Mouse (Mus musculus) kidney, embryonic 14.5 days (tissue): ENCODE measurements around the gene Usp7. TPM values are rescaled to one million over a fixed set of nuclear protein-coding genes. Genes with fewer than 3 reads are reported as not detected.

Experiments
- ATAC-seq: fragments of 200-750 bp; cut with Nextera tagmentation; 2 replicates; pipeline ENCODE4 v1.8.0; 2017; ENCODE audit warnings: moderate number of reproducible peaks, mild to moderate bottlenecking, moderate TSS enrichment, moderate library complexity; ENCODE audit not compliant: low FRiP score, low TSS enrichment
- H3K27ac ChIP-seq: fragments of 300-500 bp; sonication (generic); 2 replicates; pipeline ENCODE4 v1.5.1; 2014; ENCODE audit warnings: low read depth, mild to moderate bottlenecking, low read length, moderate library complexity, mixed read lengths
- H3K27me3 ChIP-seq: fragments of 300-500 bp; sonication (generic); 2 replicates; pipeline ENCODE4 v1.6.1; 2014; ENCODE audit warnings: mild to moderate bottlenecking, low read length; ENCODE audit not compliant: control insufficient read depth, insufficient read depth
- H3K36me3 ChIP-seq: fragments of 300-500 bp; sonication (generic); 2 replicates; pipeline ENCODE4 v1.6.1; 2014; ENCODE audit warnings: low read length, mixed read lengths; ENCODE audit not compliant: control insufficient read depth, insufficient read depth
- H3K4me1 ChIP-seq: fragments of 300-500 bp; sonication (generic); 2 replicates; pipeline ENCODE4 v1.6.1; 2014; ENCODE audit warnings: low read length, mixed read lengths; ENCODE audit not compliant: control insufficient read depth, insufficient read depth
- H3K4me2 ChIP-seq: fragments of 300-500 bp; sonication (generic); replicated peaks from 2 replicates; pipeline ENCODE4 v1.6.1; 2014; ENCODE audit warnings: low read depth, mild to moderate bottlenecking, low read length
- H3K4me3 ChIP-seq: fragments of 300-500 bp; sonication (generic); 2 replicates; pipeline ENCODE4 v1.5.1; 2014; ENCODE audit warnings: mild to moderate bottlenecking, low read length
- H3K9ac ChIP-seq: fragments of 300-500 bp; sonication (generic); 2 replicates; pipeline ENCODE4 v1.6.1; 2014; ENCODE audit warnings: low read depth, mild to moderate bottlenecking, low read length, moderate library complexity
- H3K9me3 ChIP-seq: fragments of 300-500 bp; sonication (generic); 2 replicates; pipeline ENCODE4 v1.6.1; 2016; ENCODE audit warnings: low read length; ENCODE audit not compliant: control insufficient read depth
- WGBS: fragments of 180-500 bp; shearing (Covaris S2); extraction: QIAGEN DNeasy Blood & Tissue Kit; methylation state at CpG from one replicate; pipeline ENCODE4 v1.1.7; 2014; 5-methylcytosine and 5-hydroxymethylcytosine counted together
- polyA plus RNA-seq: library from polyadenylated mRNA; unstranded; fragments of >200 nt; fragmentation: Nextera tagmentation; extraction: Ambion mirVana; gene quantifications from 2 replicates; pipeline ENCODE4 v1.2.1, GENCODE M21; 2014

Usp7 gene
- polyA plus RNA-seq, 1 experiment from 2014 or later = 61.4 TPM

DNA sequence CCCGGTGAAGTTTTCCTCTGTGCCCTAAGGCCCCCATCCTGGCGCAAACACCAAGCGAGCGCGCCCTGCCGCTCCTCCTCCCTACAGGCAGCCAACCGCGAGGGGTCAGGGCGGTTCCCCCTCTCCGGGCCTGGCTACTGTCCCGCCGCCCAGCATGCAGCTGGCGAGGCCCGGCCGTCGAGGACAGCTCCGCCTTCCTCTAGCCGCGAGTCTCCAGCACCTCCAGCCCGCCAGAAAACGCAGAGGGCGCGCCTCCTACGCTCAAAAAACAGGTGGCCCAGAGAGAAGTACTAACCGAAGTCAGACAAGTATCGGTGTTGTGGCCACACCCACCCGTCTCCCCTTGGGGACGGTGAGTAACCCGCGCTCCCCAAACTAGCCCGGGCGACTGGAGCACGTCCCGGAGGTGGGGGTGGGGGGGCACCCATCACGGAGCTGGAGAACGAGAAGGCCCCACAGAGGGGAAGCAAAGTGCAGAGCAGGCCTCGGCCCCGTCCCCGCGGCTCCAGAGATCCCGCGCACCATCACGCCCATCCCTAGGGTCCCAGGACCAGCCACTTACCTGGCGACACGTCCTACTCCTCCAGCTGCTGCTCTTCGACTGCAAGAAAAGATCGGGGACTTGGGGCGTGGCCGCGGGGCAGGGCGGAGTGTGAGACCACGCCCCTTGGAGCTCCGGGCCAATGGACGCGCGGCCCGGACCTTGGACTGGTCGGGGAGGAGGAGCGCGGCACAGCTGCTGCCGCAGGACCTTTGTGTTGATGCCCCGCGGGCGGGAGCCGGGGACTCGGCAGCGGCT is 120.4 kb downstream of the Usp7 start, which contains the start of gene Carhsp1:
Carhsp1 (minus strand) TSS at position 605 of the 799 bp plus-strand sequence.
- peak; percentile 92 for ATAC-seq
- WGBS = under 1% methylated on average over 67 of the region's 67 CpGs
- peak within 1 kb of the TSS; percentile 81 for H3K4me2 ChIP-seq

DNA sequence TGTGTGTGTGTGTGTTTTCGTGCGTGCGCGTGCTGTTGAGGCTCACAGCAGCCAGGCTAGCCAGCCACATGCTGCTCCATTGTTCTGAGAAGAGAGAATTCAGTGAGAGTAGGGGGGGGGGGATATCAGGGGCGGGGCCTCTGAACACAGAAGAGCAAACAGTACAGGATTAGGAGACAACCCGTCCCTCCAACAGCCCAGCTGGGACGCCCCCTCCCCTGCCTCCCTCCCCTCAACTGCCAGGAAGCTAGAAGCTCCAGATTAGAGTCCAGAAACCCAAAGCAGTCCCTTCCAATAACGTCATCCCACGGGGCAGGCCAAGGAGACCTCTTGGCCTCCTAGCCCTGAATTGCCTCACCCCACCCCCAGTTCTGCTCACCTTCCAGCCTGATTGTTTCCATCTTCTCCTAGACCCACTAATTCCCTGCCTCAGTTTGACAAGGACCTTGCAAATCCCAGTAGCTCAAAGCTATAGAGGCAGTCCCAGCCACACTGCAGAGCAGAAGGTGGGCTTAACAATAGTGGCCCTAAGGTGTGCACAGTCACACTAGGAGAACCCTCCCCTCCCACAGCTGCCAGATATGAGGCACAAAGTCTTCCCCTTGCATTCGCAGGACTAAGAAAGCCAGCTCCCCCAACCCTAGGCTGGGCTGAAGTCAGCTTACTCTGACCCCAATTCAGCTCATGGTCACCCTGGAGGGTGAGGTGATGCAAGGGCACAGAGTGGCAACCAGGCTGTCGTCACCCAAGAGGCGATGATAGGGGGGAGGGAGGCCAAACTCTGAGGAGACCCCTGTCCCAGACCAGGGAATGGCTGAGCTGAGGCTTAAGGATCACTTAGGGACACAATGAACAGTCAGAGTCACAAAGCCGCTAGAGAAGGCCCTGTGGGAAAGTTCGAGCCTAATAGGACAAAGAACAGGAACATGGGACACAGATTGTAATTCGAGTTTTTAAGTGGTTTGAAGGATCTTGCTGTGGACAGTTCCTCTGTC is 121.8 kb downstream of the Usp7 start:
- Histone ChIP-seq H3K4me2 (peak overlapping the region; percentile 81), H3K36me3 (no peaks in the 10 kb centered on the region; the same call in 1 of the 2 replicates), H3K27ac (0 out of 2 replicates have a peak overlapping the region, but pooled peaks have one; percentile 73), H3K9ac (peak overlapping the region; percentile 59), H3K9me3 (no peaks in the 10 kb centered on the region), H3K4me3 (peak overlapping the region; percentile 63), H3K27me3 (no peaks in the 10 kb centered on the region), H3K4me1 (peaks cover 29% of the 10 kb centered on the region)
- 16% methylated on average over 14 of the region's 15 CpGs for WGBS
- no peak for ATAC-seq

More for the DNA sequence above, 120.4 kb downstream of the Usp7 start, which contains the start of gene Carhsp1:
- Histone ChIP-seq H3K27me3 (no peaks in the 10 kb centered on the region), H3K4me3 (peak within 1 kb of the TSS; percentile 63), H3K36me3 (no peaks in the 10 kb centered on the region; the same call in 1 of the 2 replicates), H3K4me1 (peaks cover 29% of the 10 kb centered on the region), H3K9ac (peak within 1 kb of the TSS; percentile 59), H3K27ac (peak within 1 kb of the TSS; percentile 73), H3K9me3 (no peaks in the 10 kb centered on the region)

DNA sequence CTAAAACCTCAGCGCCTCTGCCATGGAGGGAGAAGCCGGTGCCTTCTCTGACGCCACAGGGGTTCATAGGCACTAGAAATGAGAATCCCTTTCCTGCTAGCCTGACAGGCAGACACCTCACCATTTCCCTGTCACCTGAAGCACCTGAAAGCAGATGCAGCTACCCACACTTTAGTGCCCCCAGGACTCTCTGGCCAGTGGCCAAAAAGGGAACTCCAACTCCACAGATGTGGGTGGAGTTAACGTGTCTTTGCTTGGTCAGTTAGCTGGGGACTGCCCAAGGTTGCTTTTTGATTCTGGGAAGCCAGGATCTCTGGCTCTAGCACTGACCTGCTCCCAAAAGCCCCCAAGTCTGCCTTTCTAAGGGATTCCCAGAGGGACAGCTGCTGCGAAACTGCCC is 122.7 kb downstream of the Usp7 start:
- H3K36me3 ChIP-seq = no peaks in the 10 kb centered on the region; the same call in 1 of the 2 replicates
- H3K27ac ChIP-seq = peak overlapping the region; percentile 11; the same call in 1 of the 2 replicates
- H3K4me3 ChIP-seq = no peak overlapping the region; the same call in 1 of the 2 replicates
- H3K27me3 ChIP-seq = no peaks in the 10 kb centered on the region
- H3K4me1 ChIP-seq = peaks cover 29% of the 10 kb centered on the region
- H3K9me3 ChIP-seq = no peaks in the 10 kb centered on the region
- WGBS = 65% methylated on average over 5 of the region's 5 CpGs
- no peak for ATAC-seq
- peak overlapping the region; percentile 34; the same call in 1 of the 2 replicates for H3K9ac ChIP-seq
- H3K4me2 ChIP-seq = peak overlapping the region; percentile 81; the same call in 1 of the 2 replicates

DNA sequence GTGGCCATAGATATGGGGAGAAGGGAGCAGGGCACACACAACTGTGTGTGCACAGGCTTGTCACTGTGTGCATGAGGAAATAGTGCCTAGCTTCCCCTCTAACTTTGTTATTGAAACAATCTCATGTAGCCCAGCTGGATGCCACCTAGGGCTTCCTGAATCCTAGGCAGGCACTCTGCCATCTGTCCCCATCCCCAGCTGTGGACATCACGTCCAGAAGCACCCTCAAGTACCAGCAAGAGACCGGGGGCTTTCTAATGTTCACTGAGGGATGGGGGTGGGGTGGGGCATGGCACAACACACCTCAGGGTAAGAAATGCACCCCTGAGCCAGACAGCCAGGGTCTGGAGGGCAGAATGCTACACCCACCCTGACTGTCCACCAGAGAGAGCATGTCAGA is 123.7 kb downstream of the Usp7 start:
- Histone ChIP-seq H3K4me3 (no peak overlapping the region), H3K27ac (no peak overlapping the region), H3K36me3 (peaks cover under 1% of the 10 kb centered on the region; the same call in 1 of the 2 replicates), H3K4me1 (peaks cover 29% of the 10 kb centered on the region), H3K4me2 (no peak overlapping the region), H3K9ac (no peak overlapping the region), H3K9me3 (no peaks in the 10 kb centered on the region), H3K27me3 (no peaks in the 10 kb centered on the region)
- 89% methylated on average over 2 of the region's 2 CpGs for WGBS
- ATAC-seq = no peak

DNA sequence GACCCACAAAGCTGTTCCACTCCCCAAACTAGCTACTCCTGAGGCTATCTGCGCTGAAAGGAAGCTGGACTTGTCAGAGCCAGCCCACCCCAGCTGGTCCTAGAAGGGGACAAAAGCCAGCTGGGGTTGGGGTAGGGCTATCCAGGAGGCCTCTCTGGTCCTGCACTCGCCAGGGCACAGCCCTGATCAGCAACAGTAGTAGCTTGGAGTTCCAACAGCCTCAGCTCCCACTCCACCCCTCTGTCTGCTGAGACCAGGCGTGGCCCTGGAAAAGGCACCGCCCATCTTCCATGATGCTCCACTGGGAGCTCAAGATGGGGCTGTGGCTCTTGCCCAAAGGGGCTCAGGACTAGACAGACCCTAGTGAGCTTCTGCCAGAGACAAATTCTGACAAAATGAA is 124.3 kb downstream of the Usp7 start:
- 73% methylated on average over 4 of the region's 4 CpGs for WGBS
- no peak overlapping the region for H3K4me3 ChIP-seq
- no peak overlapping the region for H3K4me2 ChIP-seq
- H3K27ac ChIP-seq = no peak overlapping the region
- H3K9me3 ChIP-seq = no peaks in the 10 kb centered on the region
- ATAC-seq = no peak
- H3K36me3 ChIP-seq = peaks cover 4% of the 10 kb centered on the region; the same call in 1 of the 2 replicates
- peaks cover 29% of the 10 kb centered on the region for H3K4me1 ChIP-seq
- H3K9ac ChIP-seq = no peak overlapping the region
- H3K27me3 ChIP-seq = no peaks in the 10 kb centered on the region

DNA sequence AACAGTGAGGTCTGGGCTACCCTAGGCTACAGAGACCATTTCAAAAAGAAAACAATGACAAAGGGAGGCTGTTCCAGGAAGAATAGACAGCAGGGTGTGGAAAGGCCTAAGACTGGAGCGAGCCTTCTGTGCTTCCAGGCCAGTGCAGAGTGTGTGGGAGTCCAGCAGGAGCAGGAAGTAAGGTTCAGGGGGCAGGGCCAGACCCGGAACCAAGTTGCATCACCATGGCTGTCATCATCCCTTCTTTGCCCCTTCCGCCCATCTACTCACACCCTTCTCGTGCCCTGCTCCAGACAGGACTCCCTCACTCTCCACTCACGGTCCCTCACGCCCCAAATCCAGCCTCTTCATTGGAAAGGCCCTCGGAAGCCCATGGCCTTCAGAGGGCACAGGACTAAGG is 124.8 kb downstream of the Usp7 start:
- ATAC-seq = no peak
- 0 out of 2 replicates have a peak overlapping the region, but pooled peaks have one; percentile 9 for H3K9ac ChIP-seq
- H3K27me3 ChIP-seq = no peaks in the 10 kb centered on the region
- H3K4me2 ChIP-seq = no peak overlapping the region
- no peak overlapping the region for H3K4me3 ChIP-seq
- H3K9me3 ChIP-seq = no peaks in the 10 kb centered on the region
- 62% methylated on average over 7 of the region's 7 CpGs for WGBS
- H3K36me3 ChIP-seq = peaks cover 5% of the 10 kb centered on the region; the same call in 1 of the 2 replicates
- H3K4me1 ChIP-seq = peaks cover 29% of the 10 kb centered on the region
- no peak overlapping the region for H3K27ac ChIP-seq

DNA sequence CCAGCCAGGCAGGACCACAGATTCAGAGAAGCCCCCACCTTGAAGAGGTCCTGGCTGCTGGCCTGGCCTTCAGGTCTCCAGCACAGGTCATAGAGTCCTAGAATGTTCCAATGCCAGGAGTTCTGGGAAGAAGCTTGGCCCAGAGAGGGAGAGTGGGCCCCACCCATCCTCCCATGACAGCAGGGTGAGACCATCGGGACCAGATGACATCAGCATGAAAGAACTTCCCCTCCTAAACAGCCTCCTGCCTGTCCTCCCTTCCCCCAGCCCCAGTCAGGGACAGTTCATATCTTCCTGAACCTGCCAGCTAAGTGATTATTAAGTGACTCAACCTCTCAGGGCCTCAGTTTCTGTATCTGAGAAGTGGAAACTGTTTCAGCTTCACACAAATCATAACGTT is 125.7 kb downstream of the Usp7 start:
- no peak for ATAC-seq
- H3K4me1 ChIP-seq = peaks cover 29% of the 10 kb centered on the region
- H3K27me3 ChIP-seq = no peaks in the 10 kb centered on the region
- H3K4me3 ChIP-seq = no peak overlapping the region
- H3K9me3 ChIP-seq = no peaks in the 10 kb centered on the region
- no peak overlapping the region for H3K27ac ChIP-seq
- H3K36me3 ChIP-seq = peaks cover 11% of the 10 kb centered on the region
- 56% methylated on average over 2 of the region's 2 CpGs for WGBS
- no peak overlapping the region for H3K4me2 ChIP-seq
- H3K9ac ChIP-seq = no peak overlapping the region

DNA sequence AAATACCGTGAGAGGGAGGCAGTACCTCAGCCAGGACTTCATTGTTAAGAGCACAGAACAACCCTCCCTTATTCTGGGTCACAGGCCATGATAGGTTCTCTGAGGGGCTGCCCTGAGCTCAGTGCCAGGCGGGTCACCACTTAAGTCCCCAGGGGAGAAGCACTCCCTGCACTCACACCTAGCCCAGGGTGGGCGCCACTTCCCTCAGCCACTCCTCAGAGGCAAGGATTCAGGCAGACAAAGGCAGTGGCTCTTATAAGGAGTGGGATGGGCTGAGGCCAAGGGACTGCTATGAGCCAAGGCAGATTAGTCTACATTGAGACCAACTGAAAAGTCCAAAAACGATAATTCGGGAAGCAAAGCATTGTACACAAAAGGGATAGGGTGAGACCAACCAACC is 126.7 kb downstream of the Usp7 start:
- Histone ChIP-seq H3K4me3 (no peak overlapping the region), H3K4me1 (peaks cover 21% of the 10 kb centered on the region), H3K36me3 (peaks cover 16% of the 10 kb centered on the region), H3K27ac (no peak overlapping the region), H3K27me3 (no peaks in the 10 kb centered on the region), H3K9me3 (no peaks in the 10 kb centered on the region), H3K4me2 (no peak overlapping the region), H3K9ac (no peak overlapping the region)
- 81% methylated on average over 5 of the region's 5 CpGs for WGBS
- ATAC-seq = no peak
